Mouse (Mus musculus): Measurements from ENCODE around the gene Sall4.

DNA sequence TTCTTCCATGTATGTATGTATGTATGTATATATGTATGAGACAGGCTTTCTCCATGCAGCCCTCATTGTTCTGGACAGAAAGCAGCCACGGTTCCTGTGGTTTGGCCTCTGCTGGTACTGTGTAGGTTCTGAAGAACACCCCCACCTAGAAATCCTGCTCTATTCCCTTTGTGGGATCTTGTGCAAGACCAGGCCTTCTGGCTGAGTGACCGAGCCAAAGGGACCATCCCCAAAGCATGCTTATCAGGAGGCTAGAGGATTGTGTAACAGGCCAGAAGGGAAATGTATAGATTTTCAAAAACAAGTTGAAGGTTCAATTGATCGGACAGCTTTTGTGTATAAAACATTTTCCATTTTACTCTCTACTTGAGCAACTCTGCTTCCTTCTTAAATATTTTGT, 8.5 kb upstream of the Sall4 start:
- TF ChIP-seq ZC3H11A (IDR thresholded peaks at IDR 0.05; ENCODE audit: borderline replicate concordance, low read depth, low read length) (no peak), CHD2 (IDR thresholded peaks at IDR 0.05; ENCODE audit: low read depth, low read length) (no peak), HCFC1 (IDR thresholded peaks at IDR 0.05; ENCODE audit: borderline replicate concordance, insufficient read depth, low read length) (no peak), ZNF384 (IDR thresholded peaks at IDR 0.05; ENCODE audit: low read depth, low read length) (no peak)
